Mouse (Mus musculus) pancreas, adult 10 weeks (tissue): Measurements from ENCODE around the gene Ajuba. TPM values are rescaled to one million over a fixed set of nuclear protein-coding genes. Genes with fewer than 3 reads are reported as not detected.

Source experiments
- polyA plus RNA-seq: library from polyadenylated mRNA; stranded (reverse); fragments of 350-450 nt; fragmentation: Illumina TruSeq; extraction: RNeasy Lipid Tissue Mini Kit (QIAGEN cat#74804); gene quantifications from one replicate; pipeline ENCODE4 v1.2.3, GENCODE M21; 2015; ENCODE audit warnings: low read depth, low replicate concordance; ENCODE audit not compliant: insufficient read depth

The Ajuba gene
- polyA plus RNA-seq: 6.6 TPM

DNA sequence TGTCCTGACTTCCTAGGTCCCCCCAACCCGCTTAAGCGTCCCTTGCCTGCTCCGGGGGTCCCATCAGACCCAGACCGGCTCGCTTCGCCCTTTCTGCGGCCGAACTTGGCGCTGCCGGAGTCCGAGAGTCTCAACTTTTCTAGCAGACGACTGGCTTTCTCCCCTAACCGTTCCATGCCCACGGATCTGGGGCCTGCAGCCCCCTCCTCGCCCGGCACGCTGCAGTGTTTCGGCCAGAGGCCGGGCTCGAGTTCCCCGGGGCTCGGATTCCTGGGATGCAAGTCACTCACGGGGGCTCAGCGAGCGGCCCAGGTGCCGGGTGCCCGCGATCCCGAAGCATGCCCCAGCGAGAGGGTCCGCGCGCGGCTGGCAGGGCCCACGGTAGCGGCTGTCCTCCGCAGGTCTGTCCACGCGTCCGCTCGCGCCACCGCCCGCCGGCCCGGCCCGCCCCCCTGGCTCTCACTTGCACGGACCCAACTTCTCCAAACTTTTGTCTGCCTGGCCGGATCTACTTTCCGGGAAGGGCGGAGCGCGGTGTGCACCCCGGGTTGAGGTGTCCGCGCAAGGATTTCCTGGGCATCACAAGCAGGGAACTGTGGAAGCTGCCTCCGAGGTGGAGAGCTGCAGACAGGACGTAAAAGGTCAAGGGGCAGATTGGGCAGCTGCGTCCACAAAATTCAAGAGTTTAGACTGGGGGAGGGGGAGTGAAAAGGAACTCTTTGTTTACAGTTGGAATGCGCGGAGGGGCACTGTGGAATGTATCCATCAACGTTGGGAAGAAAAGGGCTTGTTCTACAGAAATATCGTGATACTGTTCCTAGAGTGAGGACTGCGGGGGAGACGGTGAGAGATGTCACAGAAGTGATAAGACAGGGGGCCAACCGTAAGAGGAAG, at the start of gene Ajuba:
Gene Ajuba, minus strand, starts transcription at position 470 of the 894 bp plus-strand sequence.

DNA sequence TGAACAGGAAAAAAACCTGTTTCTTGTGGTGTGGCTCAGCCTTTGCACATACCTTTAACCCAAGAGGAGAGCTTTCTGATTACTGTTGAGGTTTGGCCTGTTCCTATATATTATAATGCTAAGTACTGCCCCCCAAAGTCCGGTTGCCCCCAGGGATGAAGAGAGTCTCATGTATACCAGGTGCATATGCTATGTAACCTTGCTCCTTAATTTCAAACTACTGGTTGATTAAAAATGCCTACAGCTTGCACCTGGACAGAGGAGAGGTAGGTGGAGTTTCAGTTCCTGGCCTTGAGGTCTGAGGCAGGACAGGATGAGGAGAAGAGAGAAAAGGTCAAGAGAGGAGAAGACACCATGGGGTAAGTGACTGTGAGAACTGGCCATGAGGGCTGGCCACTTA, 43.8 kb upstream of the Ajuba start, which contains the start of gene Psmb11:
Gene Psmb11, plus strand, starts transcription at position 301 of the 400 bp plus-strand sequence.

DNA sequence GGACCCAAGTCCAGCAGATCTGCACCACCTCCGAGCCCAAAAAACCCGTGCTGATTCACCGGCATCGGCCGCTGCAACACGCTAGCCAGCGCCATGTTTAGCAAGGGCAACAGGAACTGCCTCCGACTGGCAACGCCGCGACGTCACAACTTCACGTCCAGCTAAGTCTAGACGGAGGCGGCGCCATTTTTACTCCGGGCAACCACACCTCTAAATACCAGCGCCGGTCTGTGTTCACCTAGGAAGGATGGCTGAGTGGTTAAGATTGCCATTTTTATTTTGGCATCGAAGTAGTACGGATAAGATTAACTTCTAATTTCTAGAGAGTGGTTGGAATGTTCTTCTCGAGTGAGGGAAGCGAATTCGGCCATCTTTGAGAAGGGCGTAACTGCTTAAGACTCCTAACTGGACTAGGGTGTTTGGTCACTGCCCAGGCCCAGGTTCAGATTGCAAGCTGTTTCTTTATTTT, 40.6 kb upstream of the Ajuba start, which contains the start of gene Psmb5:
Gene Psmb5, minus strand, starts transcription at position 126 of the 469 bp plus-strand sequence.

DNA sequence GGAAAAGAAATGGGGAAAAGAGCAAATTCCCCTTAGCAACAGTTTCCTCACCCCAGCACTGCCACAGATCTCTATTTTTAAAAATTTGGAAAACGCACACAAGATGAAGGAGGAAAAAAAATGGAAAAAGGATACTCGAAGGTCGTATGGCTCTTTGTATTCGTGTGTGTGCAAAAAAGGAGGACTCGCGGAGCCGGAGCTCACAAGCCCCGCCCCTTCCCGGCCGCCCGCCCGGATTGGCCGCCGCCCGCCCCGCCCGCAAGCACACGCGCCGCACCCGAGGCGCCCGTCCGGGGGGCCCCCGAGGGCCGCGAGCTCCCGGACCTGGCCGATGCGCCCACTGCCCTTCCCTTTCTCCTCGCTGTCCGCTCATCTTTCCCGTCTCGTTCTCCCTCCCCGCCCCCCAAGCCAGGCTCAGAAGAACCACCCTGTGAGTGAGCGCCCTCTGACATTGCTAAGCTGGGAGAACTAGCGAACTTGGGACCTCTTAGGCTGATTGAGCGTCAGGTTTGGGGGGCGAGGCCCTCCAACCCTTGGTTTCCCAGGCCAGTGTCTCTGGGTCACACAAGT, 28.5 kb upstream of the Ajuba start, which contains the start of gene 4931414P19Rik:
Gene 4931414P19Rik, minus strand, starts transcription at position 242 of the 570 bp plus-strand sequence.

DNA sequence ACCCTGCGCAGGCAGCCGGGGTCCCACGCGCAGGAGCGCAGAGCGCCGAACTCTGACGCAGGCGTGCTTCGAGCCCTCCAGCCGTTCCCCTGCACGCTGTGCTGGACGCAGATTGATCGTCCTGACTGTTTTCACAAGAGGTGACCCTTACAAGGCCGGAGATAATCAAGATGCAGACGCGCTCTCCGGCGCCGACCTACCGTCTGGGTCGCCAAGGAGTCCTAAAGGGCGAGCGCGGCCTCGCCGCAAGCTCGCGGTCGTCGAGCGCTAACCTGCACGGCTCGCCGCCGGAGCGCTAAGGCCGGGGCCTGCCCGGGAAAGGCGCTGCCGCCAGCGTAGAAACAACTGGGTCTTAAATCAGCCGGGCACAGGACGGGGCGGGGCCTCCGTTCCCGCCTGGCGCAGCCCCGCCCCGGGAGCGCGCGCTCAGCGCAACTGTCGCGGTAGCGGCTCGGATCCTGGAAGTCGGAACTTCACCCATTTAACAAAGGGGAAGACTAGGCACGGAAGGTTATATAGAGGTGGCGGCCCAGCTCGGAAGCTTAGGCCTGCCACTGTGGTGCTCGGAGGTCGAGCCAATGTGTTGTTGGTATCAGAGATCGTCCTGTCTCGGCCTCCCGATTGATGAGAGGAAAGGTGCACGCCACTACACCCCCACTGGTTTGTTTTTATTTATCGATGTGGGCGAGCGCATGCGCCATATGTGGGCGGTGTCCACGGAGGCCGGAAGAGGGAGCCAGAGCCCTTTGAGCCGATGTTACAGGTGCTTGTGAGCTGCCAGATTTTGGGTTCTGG, 23.2 kb downstream of the Ajuba start, which contains the start of gene Haus4:
Gene Haus4, minus strand, starts transcription at position 642 of the 795 bp plus-strand sequence.

Other genes with a start within 250 kb of the Ajuba start
- 10.0 TPM for gene Oxa1l, start 216.7 kb downstream of the Ajuba start, polyA plus RNA-seq
- 1.5 TPM for gene Slc7a7, start 159.8 kb downstream of the Ajuba start, polyA plus RNA-seq
- 57.1 TPM for gene Mrpl52, start 150.6 kb downstream of the Ajuba start, polyA plus RNA-seq
- gene Mmp14, start 145.9 kb downstream of the Ajuba start, polyA plus RNA-seq: 16.8 TPM
- 15.9 TPM for gene Lrp10, start 113.4 kb downstream of the Ajuba start, polyA plus RNA-seq
- not detected for gene Rem2, start 101.5 kb downstream of the Ajuba start, polyA plus RNA-seq
- gene Prmt5, start 60.0 kb downstream of the Ajuba start, polyA plus RNA-seq: 3.7 TPM
- 3.0 TPM for gene Haus4, start 22.9 kb downstream of the Ajuba start, polyA plus RNA-seq
- 2.7 TPM for gene 4931414P19Rik, start 28.4 kb upstream of the Ajuba start, polyA plus RNA-seq
- gene Psmb5, start 40.5 kb upstream of the Ajuba start, polyA plus RNA-seq: 27.3 TPM
- not detected for gene Psmb11, start 43.9 kb upstream of the Ajuba start, polyA plus RNA-seq
- not detected for gene Gm17606, start 63.4 kb upstream of the Ajuba start, polyA plus RNA-seq
- gene Cdh24, start 63.8 kb upstream of the Ajuba start, polyA plus RNA-seq: 0.83 TPM
- 8.7 TPM for gene 1700123O20Rik, start 108.7 kb upstream of the Ajuba start, polyA plus RNA-seq
- gene Acin1, start 109.4 kb upstream of the Ajuba start, polyA plus RNA-seq: 44.3 TPM
- gene Gm29776, start 121.3 kb upstream of the Ajuba start, polyA plus RNA-seq: not detected
- gene Cebpe, start 134.6 kb upstream of the Ajuba start, polyA plus RNA-seq: not detected
- 30.4 TPM for gene Slc7a8, start 204.4 kb upstream of the Ajuba start, polyA plus RNA-seq
- not detected for gene Rnf212b, start 236.6 kb upstream of the Ajuba start, polyA plus RNA-seq